Mouse (Mus musculus) right cerebral cortex, postnatal 4 days (tissue): ENCODE results near the gene Gpr37l1.
A peak's percentile ranks its signal among the peaks of the same experiment; 100 is the strongest.

Source experiments
- DNase-seq: peaks from one replicate; pipeline ENCODE4 v3.0.0-alpha.2; 2022

Gpr37l1 gene

GRCm38 (mm10) chr1:135146946-135147701 is 20.4 kb downstream of the Gpr37l1 start:
- peak; percentile 79 for DNase-seq

- DNase-seq = peak; percentile 82
Observed at GRCm38 (mm10) chr1:135146077-135146945, 21.2 kb downstream of the Gpr37l1 start, which contains the start of gene Arl8a. Arl8a (plus strand) TSS chr1:135146824.

DNA sequence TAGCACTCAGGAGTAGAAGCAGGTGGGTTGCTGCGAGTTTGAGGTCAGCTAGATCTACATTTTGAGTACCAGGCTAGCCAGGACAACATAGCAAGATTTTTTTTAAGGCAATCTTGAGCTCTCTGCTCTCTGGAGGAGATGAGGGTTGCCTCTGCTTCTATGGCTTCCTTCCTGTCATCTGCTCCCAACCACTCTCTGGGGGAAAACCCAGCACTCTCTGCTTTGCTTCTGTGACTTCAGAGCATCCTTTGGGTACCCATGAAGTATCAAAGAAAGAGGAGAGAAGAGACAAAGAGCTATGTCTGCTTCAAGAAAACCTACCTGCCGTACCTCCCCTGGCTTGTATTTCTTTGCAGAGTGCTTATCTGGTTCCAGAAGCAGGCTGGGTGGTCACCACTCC is 23.5 kb downstream of the Gpr37l1 start:
- no peak for DNase-seq

DNA sequence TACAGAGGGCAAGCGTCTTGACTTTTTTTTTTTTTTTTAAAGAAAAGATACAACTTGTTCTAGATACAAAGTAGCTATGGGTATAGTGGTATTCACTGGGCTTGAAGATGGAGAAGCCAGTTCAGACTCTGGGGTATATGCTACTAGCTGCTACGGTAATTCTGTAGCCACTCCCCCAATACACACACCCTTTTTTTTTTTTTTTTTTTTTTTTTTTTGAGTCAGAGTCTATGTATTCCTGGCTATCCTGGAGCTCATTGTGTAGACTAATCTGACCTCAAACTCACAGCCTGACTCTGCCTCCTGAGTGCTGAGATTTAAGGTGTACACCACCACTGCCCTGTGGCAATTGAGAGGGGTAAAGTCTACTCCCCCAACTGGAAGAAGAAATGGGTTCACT is 25.0 kb downstream of the Gpr37l1 start:
- DNase-seq = no peak

GRCm38 (mm10) chr1:135139906-135140305 is 27.6 kb downstream of the Gpr37l1 start:
- DNase-seq = no peak

GRCm38 (mm10) chr1:135136500-135136899 is 31.0 kb downstream of the Gpr37l1 start:
- peak; percentile 73 for DNase-seq

DNA sequence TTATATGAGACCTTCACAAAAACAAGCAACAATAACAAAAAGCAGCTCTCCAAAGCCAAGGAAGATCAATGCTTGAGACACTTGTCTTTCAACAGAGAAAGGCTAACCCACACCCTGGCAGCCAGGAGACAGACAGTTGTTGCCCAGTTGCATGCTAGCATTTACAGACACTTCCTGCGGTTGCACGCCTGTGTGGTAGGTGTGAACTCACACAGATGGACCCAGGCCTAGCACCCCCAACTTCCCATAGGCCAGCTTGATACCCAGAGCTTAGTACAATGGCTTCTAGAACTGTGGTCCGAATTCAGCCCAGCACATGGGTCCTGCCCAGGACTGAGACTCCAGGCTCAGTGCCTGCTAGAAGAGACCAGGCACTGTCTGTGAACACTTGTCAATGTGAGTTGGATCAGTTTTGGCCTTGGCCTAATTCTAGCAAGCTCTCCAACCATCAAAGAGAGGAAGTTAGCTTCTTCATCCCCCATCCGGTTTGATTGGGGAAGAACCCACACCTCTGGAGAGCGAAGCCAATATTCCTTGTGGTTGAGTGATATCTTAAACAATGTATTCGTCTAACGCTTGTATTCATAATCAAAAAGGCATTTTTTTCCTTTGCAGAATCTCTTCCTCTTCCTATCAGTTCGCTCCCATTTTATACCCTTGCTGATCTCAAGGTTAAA is 32.2 kb downstream of the Gpr37l1 start:
- no peak for DNase-seq

DNA sequence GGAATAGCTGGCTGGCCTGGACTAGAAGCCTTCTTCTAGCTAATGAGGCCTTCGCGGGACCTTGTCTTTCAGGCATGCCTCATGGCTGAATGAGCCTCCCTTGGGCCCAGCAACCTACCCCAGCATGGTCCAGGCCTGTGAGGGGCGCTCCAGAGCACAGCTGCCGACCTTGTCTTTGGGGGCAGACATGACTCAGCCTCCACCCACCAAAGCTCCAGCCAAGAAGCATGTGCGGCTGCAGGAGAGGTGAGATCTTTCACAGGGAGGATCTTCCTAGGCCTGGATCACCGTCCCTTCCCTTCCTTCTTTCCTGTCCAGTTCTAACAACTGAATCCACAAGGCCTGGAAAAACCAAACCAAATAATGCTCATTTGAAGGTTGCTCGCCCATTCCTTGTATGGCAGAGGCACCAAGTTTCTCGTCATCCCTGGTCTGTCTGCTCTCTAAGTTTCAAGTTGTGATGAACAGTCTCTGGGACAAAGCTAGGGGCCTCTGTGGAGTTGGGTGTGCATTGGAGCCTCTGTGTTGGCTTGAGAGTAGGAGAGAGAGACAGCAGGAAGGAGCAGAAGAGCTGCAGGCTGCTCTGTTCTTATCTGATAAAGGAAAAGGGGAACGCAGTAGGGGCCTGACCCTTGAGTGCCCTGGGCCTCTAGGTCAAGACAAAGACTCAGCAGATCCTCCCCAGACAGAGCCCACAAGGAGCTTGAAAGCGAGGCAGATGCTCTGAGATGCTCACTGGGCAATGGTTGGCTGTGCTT is 33.6 kb downstream of the Gpr37l1 start:
- DNase-seq = no peak

GRCm38 (mm10) chr1:135132893-135133369 is 34.5 kb downstream of the Gpr37l1 start:
- DNase-seq = no peak

DNA sequence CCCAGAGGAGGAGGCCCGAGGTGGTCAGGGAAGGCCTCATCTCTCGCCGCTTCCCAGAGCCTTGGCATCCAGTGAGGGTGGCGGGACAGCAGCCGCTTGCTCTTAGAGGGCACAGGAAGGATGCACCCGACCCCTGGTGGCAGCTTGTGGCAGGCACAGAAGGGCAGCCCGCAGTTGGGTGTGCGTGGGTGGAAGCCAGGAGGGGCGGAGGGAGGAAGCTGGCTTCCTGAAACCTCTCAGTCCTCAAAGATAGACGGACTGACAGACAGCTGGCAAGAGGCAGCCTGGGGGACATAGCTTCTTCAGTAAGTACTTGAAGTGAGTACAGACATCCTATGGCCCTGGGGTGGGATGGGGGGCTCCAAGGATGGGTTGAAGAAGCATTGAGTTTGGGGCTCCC is 35.0 kb downstream of the Gpr37l1 start, which contains the start of gene Ptpn7:
Gene Ptpn7, plus strand, starts transcription at position 228 of the 400 bp plus-strand sequence.
- peak; percentile 61 for DNase-seq

- no peak for DNase-seq
Observed at GRCm38 (mm10) chr1:135131560-135131959, 35.9 kb downstream of the Gpr37l1 start.

- DNase-seq = no peak
Observed at GRCm38 (mm10) chr1:135131034-135131433, 36.4 kb downstream of the Gpr37l1 start.

DNA sequence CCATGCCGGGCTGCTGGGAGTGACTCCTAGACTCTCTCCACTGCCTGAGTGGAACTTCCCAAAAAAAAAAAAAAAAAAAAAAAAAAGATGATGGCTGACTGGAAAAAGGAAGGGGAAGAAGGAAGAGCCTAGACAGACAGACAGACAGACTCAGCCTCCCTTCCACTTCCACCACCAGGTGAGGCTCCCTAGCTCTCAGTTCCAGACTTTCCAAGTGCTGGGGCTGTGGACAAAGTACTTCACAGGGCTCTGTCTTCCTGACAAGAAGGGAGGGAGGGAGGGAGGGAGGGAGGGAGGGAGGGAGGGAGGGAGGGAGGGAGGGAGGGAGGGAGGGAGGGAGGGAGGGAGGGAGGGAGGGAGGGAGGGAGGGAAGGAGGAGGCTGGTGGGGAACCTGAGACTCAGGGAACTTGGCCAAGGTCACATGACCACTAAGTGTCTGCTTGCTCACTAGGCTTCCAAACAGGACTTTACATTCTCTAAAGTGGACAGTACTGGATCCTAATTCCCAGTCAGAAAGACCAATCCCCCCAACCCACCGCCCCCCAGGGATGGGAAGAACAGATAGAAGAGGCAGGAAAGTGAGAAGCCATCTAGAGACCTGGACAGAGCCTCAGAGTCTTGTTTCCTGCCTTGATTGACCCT is 37.0 kb downstream of the Gpr37l1 start:
- DNase-seq = no peak

GRCm38 (mm10) chr1:135129543-135130183 is 37.8 kb downstream of the Gpr37l1 start:
- DNase-seq = no peak

GRCm38 (mm10) chr1:135128986-135129385 is 38.5 kb downstream of the Gpr37l1 start:
- DNase-seq = no peak

GRCm38 (mm10) chr1:135128011-135128441 is 39.5 kb downstream of the Gpr37l1 start:
- DNase-seq = no peak

DNA sequence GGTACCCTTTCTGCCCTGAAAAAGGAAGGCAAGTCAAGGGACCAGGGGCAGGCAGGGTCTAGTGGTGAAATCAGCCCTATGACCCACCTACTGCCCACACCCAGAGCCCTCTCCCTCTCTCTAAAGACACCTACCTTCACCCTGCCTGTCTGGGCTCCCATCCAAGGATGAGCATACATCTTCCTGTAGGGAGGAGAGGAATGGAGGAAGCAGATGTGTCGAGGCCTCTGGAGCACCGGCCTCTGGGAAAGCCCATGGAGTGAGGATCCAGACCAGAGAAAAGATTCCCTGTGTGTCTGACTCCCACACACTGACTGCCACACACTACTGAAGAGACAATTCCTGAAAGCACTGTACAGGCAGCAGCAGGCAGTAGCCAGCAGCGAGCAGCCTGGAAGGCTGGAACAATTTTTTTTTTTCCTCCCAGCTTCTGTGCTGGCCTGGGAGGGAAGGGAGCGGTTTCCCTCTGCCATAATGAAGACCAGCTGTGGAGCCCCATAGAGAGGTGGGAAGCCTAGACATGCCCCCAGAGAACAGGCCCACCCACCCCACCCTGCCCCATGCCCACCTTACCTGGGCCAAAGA is 40.9 kb downstream of the Gpr37l1 start:
- no peak for DNase-seq

- peak; percentile 38 for DNase-seq
Observed at GRCm38 (mm10) chr1:135125990-135126389, 41.5 kb downstream of the Gpr37l1 start.

- no peak for DNase-seq
Observed at GRCm38 (mm10) chr1:135124573-135125363, 42.7 kb downstream of the Gpr37l1 start.

GRCm38 (mm10) chr1:135112661-135113060 is 54.8 kb downstream of the Gpr37l1 start:
- peak; percentile 37 for DNase-seq
